8 mouse cellular contexts compared by ENCODE assay signal in the genomic region with DNA sequence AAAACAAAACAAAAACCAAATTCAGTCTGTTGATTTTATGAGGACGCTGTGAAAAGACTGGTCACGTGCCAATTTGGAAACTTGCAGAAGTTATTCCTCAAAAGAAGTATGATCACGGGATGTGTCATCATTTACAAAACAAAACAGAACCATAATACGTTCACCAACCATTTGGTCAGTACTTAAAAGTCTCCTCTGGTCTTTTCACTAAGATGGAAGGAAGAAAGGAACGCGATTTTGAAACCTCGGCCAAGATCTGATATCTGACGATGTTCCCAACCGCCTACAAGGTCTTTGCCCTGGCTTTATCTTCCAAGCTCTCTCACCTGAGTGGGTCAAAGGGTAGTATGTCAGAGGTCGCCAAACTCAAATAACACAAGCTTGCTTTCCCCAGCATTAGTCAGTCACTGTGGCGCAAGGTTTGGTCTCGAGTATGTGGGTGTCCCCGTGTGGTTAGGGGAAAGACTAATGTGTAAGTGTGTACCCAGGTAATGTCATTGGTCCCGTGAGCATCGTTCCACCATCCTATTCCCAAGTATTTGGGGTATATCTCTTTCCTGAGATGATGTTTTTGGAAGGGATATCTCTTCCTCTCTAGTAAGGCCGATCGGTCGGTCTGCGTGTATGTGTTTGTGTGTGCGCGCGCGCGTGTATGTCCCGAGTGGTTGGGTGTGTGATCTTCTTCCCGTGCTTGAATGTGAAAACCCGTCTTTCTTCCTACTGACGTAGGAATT. TPM values are rescaled to one million over a fixed set of nuclear protein-coding genes. Genes with fewer than 3 reads are reported as not detected.
DNase-seq lines count a peak whose midpoint lies in the region; ATAC-seq lines count a peak whose summit lies in the region.

No protein-coding gene starts in this region.

- H3K9ac ChIP-seq in embryonic facial prominence, embryonic 11.5 days (replicated peaks; ENCODE audit: low read length): peak overlapping the region; percentile 77
- peak overlapping the region; percentile 73 for H3K9ac ChIP-seq in heart, embryonic 16.5 days (ENCODE audit: low read length)

- ATAC-seq in embryonic facial prominence, embryonic 11.5 days (replicated peaks; ENCODE audit: insufficient number of reproducible peaks, low FRiP score, low TSS enrichment, low read depth): peak; percentile 7; the same call in 1 of the 2 replicates
- peak; percentile 5; the same call in 1 of the 2 replicates for ATAC-seq in heart, embryonic 16.5 days (replicated peaks; ENCODE audit: extremely low read depth, insufficient read depth, low FRiP score)

- H3K4me2 ChIP-seq in embryonic facial prominence, embryonic 11.5 days (ENCODE audit: low read depth, low read length): peak overlapping the region; percentile 50
- peak overlapping the region; percentile 73 for H3K4me2 ChIP-seq in heart, embryonic 16.5 days (ENCODE audit: low read depth, low read length)

- no peaks in the 10 kb centered on the region for H3K36me3 ChIP-seq in embryonic facial prominence, embryonic 11.5 days (replicated peaks; ENCODE audit: control insufficient read depth, insufficient read depth, low read depth, low read length)
- H3K36me3 ChIP-seq in heart, embryonic 16.5 days (ENCODE audit: control insufficient read depth, insufficient read depth): 0 out of 2 replicates have a peak, but pooled peaks cover 3% of the 10 kb centered on the region

- no peaks in the 10 kb centered on the region; the same call in 1 of the 2 replicates for H3K27me3 ChIP-seq in embryonic facial prominence, embryonic 11.5 days (ENCODE audit: control insufficient read depth, insufficient read depth, low read length)
- no peaks in the 10 kb centered on the region for H3K27me3 ChIP-seq in heart, embryonic 16.5 days (ENCODE audit: control insufficient read depth, insufficient read depth, low read length)

- WGBS in embryonic facial prominence, embryonic 11.5 days: 25% methylated on average over 28 of the region's 28 CpGs
- 24% methylated on average over 28 of the region's 28 CpGs for WGBS in heart, embryonic 16.5 days

- H3K27ac ChIP-seq in embryonic facial prominence, embryonic 11.5 days (replicated peaks; ENCODE audit: low read depth, low read length): no peak overlapping the region
- H3K27ac ChIP-seq in heart, embryonic 16.5 days (ENCODE audit: low read length): peak overlapping the region; percentile 69

- no peaks in the 10 kb centered on the region for H3K4me1 ChIP-seq in embryonic facial prominence, embryonic 11.5 days (ENCODE audit: control insufficient read depth, insufficient read depth, low read length)
- no peaks in the 10 kb centered on the region for H3K4me1 ChIP-seq in heart, embryonic 16.5 days (ENCODE audit: control insufficient read depth, insufficient read depth, low read length)

- peak; percentile 4 for DNase-seq in ovary, postnatal 36 days (ENCODE audit: low spot score)
- no peak for DNase-seq in ovary, adult 18-20 months (ENCODE audit: low spot score)
- DNase-seq in Muller cell, postnatal 12 days (ENCODE audit: inconsistent ontology term): peak; percentile 14
- DNase-seq in embryonic facial prominence, embryonic 11.5 days (ENCODE audit: low spot score): peak; percentile 11
- peak; percentile 23 to 39 for DNase-seq in kidney, postnatal 25 days
- peak; percentile 4 for DNase-seq in mesoderm, embryonic 11.5 days (ENCODE audit: low read depth, low spot score)
- DNase-seq in frontal cortex, postnatal 14 days (ENCODE audit: low spot score in 2 of 2): no peak

- no peaks in the 10 kb centered on the region for H3K9me3 ChIP-seq in embryonic facial prominence, embryonic 11.5 days (replicated peaks; ENCODE audit: control insufficient read depth, low read length)
- no peaks in the 10 kb centered on the region for H3K9me3 ChIP-seq in heart, embryonic 16.5 days (replicated peaks; ENCODE audit: control insufficient read depth, low read length)

- peak overlapping the region; percentile 52 for H3K4me3 ChIP-seq in embryonic facial prominence, embryonic 11.5 days (ENCODE audit: low read depth, low read length)
- peak overlapping the region; percentile 63 for H3K4me3 ChIP-seq in heart, embryonic 16.5 days (ENCODE audit: low read length)

RNA-seq across cellular contexts. Expression of a gene that starts 0.9 kb away (rescaled TPM):
- polyA plus RNA-seq in embryonic facial prominence, embryonic 11.5 days (2014; fragmentation: Nextera tagmentation; extraction: Ambion mirVana): 60.1 and 66.8 TPM in 2 replicates
- 30.7 and 33.1 TPM in 2 replicates for polyA plus RNA-seq in heart, embryonic 16.5 days (2015; fragmentation: Nextera tagmentation; extraction: Ambion mirVana)

RNA-seq across cellular contexts. Expression of a gene that starts 38.3 kb away (rescaled TPM):
- 8.2 and 9.8 TPM in 2 replicates for polyA plus RNA-seq in embryonic facial prominence, embryonic 11.5 days (2014; fragmentation: Nextera tagmentation; extraction: Ambion mirVana)
- polyA plus RNA-seq in heart, embryonic 16.5 days (2015; fragmentation: Nextera tagmentation; extraction: Ambion mirVana): 3.8 and 4.3 TPM in 2 replicates

RNA-seq across cellular contexts. Expression of a gene that starts 38.4 kb away (rescaled TPM):
- polyA plus RNA-seq in embryonic facial prominence, embryonic 11.5 days (2014; fragmentation: Nextera tagmentation; extraction: Ambion mirVana): 29.2 and 30.8 TPM in 2 replicates
- polyA plus RNA-seq in heart, embryonic 16.5 days (2015; fragmentation: Nextera tagmentation; extraction: Ambion mirVana): 36.5 and 40.8 TPM in 2 replicates

RNA-seq across cellular contexts. Expression of a gene that starts 39.6 kb away (rescaled TPM):
- polyA plus RNA-seq in embryonic facial prominence, embryonic 11.5 days (2014; fragmentation: Nextera tagmentation; extraction: Ambion mirVana): 10.7 and 12.3 TPM in 2 replicates
- polyA plus RNA-seq in heart, embryonic 16.5 days (2015; fragmentation: Nextera tagmentation; extraction: Ambion mirVana): 5.7 and 6.3 TPM in 2 replicates

Comparison
In these comparisons a context has a peak if more than half of its experiments do, and no peak if none do; other contexts are left out.
1. DNase-seq: peak in ovary, postnatal 36 days (single experiment), Muller cell, postnatal 12 days (single experiment), embryonic facial prominence, embryonic 11.5 days (single experiment), kidney, postnatal 25 days (2 of 2) and mesoderm, embryonic 11.5 days (single experiment); none in ovary, adult 18-20 months (single experiment) and frontal cortex, postnatal 14 days (0 of 2).